ENCODE assay signal across 11 mouse cellular contexts in the genomic region with DNA sequence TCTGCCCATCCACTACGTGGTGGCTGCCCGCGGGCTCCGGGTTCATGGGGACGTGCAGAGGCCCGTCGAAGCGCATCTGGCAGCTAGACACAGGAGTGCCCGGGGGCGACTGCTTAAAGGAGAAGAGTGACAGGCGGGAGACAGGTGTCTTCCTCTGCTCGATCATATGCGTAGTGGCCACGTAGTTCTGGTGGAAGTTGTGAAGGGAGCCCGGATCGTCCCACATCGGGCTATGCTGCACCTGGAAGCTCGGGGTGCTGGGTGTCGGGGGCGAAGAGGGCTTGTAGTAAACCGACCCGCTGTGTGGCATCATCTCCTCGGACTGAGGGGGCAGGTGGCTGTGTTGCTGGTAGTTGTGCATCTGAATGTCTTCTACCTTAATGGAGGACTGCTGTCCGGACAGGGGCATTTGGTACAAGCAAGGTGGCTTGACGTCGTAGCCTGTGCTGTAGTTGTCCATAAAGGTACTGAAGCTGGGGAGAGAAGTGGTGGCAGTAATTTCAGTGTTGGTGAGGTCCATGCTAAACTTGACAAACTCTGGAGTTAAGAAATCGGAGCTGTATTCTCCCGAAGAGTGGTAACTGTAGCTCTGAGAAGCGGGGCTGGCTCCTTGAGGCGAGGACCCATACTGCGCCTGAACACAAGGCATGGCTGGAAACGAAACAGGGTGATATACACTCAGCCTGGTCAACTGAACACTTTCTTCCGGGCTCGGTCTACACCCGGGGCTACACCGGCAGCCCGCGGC. TPM values are rescaled to one million over a fixed set of nuclear protein-coding genes. Genes with fewer than 3 reads are reported as not detected.
DNase-seq lines count a peak whose midpoint lies in the region; ATAC-seq lines count a peak whose summit lies in the region.
"Had no signal": no experiment of that assay in that cellular context is flagged by ENCODE, and none has a peak within 500 bp of the region (broad histone marks: within the 10 kb centered on the region; RNA-seq: fewer than 3 reads in every experiment).

No protein-coding gene starts in this region.

- 7% methylated on average over 38 of the region's 38 CpGs for WGBS in heart, embryonic 12.5 days
- WGBS in forebrain, embryonic 16.5 days = 18% methylated on average over 38 of the region's 38 CpGs
- 2% methylated on average over 38 of the region's 38 CpGs for WGBS in midbrain, embryonic 10.5 days

- H3K4me1 ChIP-seq in heart, embryonic 12.5 days (replicated peaks) = peaks cover 18% of the 10 kb centered on the region
- peaks cover 35% of the 10 kb centered on the region for H3K4me1 ChIP-seq in forebrain, embryonic 16.5 days (replicated peaks; ENCODE audit: control insufficient read depth, insufficient read depth, low read length)
- H3K4me1 ChIP-seq in midbrain, embryonic 10.5 days = peaks cover 67% of the 10 kb centered on the region

- no peak overlapping the region for H3K27ac ChIP-seq in heart, embryonic 12.5 days (ENCODE audit: poor library complexity, severe bottlenecking)
- no peak overlapping the region for H3K27ac ChIP-seq in forebrain, embryonic 16.5 days (ENCODE audit: low read length)
- H3K27ac ChIP-seq in midbrain, embryonic 10.5 days (replicated peaks) = no peak overlapping the region

- peak overlapping the region; percentile 27 for H3K4me3 ChIP-seq in heart, embryonic 12.5 days
- H3K4me3 ChIP-seq in forebrain, embryonic 16.5 days (replicated peaks; ENCODE audit: low read length) = peak overlapping the region; percentile 28
- H3K4me3 ChIP-seq in midbrain, embryonic 10.5 days = peak overlapping the region; percentile 92

- peak overlapping the region; percentile 26 for H3K4me2 ChIP-seq in heart, embryonic 12.5 days
- H3K4me2 ChIP-seq in forebrain, embryonic 16.5 days (ENCODE audit: low read length) = peak overlapping the region; percentile 41

- H3K36me3 ChIP-seq in heart, embryonic 12.5 days = no peaks in the 10 kb centered on the region
- no peaks in the 10 kb centered on the region for H3K36me3 ChIP-seq in forebrain, embryonic 16.5 days (ENCODE audit: control insufficient read depth, insufficient read depth)
- H3K36me3 ChIP-seq in midbrain, embryonic 10.5 days = no peaks in the 10 kb centered on the region

- DNase-seq in heart, postnatal 4 days = no peak
- DNase-seq in ES-CJ7 (ENCODE audit: low read depth, low spot score) = peak; percentile 23
- peak; percentile 52 for DNase-seq in midbrain, embryonic 10.5 days (ENCODE audit: low spot score)
- DNase-seq in layer of hippocampus, adult 18-20 months (ENCODE audit: low spot score in 2 of 2) = no peak
- no peak for DNase-seq in left cerebral cortex, adult 18-20 months (ENCODE audit: low spot score in 2 of 2)
- DNase-seq: adrenal gland, postnatal 25 days; liver had no signal

- peaks cover 58% of the 10 kb centered on the region for H3K27me3 ChIP-seq in heart, embryonic 12.5 days (replicated peaks)
- peaks cover 45% of the 10 kb centered on the region for H3K27me3 ChIP-seq in forebrain, embryonic 16.5 days (replicated peaks; ENCODE audit: control insufficient read depth, insufficient read depth, low read length)
- peaks cover 89% of the 10 kb centered on the region for H3K27me3 ChIP-seq in midbrain, embryonic 10.5 days (ENCODE audit: low read depth, poor library complexity, severe bottlenecking)

- ATAC-seq in heart, embryonic 12.5 days (ENCODE audit: insufficient number of reproducible peaks, low FRiP score) = no peak
- ATAC-seq in forebrain, embryonic 16.5 days = no peak
- ATAC-seq in monocyte, adult 5-6 weeks (replicated peaks; ENCODE audit: insufficient number of reproducible peaks, low FRiP score, low TSS enrichment, poor library complexity, severe bottlenecking) = no peak

- peaks cover 9% of the 10 kb centered on the region; the same call in 1 of the 2 replicates for H3K9me3 ChIP-seq in heart, embryonic 12.5 days (replicated peaks)
- H3K9me3 ChIP-seq in forebrain, embryonic 16.5 days (ENCODE audit: control insufficient read depth, low read length) = no peaks in the 10 kb centered on the region
- H3K9me3 ChIP-seq in midbrain, embryonic 10.5 days (replicated peaks) = 0 out of 2 replicates have a peak, but pooled peaks cover 3% of the 10 kb centered on the region

- H3K9ac ChIP-seq in heart, embryonic 12.5 days = no peak overlapping the region
- H3K9ac ChIP-seq in forebrain, embryonic 16.5 days (replicated peaks; ENCODE audit: low read depth, low read length) = 0 out of 2 replicates have a peak overlapping the region, but pooled peaks have one; percentile 22

RNA-seq across cellular contexts. Expression of a gene that starts 11.8 kb away (rescaled TPM):
- polyA plus RNA-seq in heart, embryonic 12.5 days (2016; fragmentation: Nextera tagmentation; extraction: Ambion mirVana) = 3.5 and 3.8 TPM in 2 replicates
- total RNA-seq in heart, postnatal 4 days (2021) = 1 to 10 TPM; 1.9 TPM
- 25.9 and 28.5 TPM in 2 replicates for polyA plus RNA-seq in forebrain, embryonic 16.5 days (2015; fragmentation: Nextera tagmentation; extraction: Ambion mirVana)
- polyA plus RNA-seq in midbrain, embryonic 10.5 days (2016; fragmentation: Nextera tagmentation; extraction: Ambion mirVana) = 6.9 and 13.8 TPM in 2 replicates
- 10 to 100 TPM; 71.6 to 74.3 TPM for total RNA-seq in layer of hippocampus, adult 18-20 months (2021)
- 28.6 to 50.3 TPM (median 33.9 TPM) in 3 replicates for total RNA-seq in monocyte, adult 5-6 weeks (2017)
- 10 to 100 TPM; 38.4 to 71.5 TPM for total RNA-seq in left cerebral cortex, adult 18-20 months (2021)
- total RNA-seq: neutrophil, adult 5-6 weeks had no signal

Comparison
In these comparisons a context has a peak if more than half of its experiments do, and no peak if none do; other contexts are left out.
1. H3K4me3 ChIP-seq: peak in every context shown above with its lines; median percentile 92 in midbrain, embryonic 10.5 days; 28 in forebrain, embryonic 16.5 days; 27 in heart, embryonic 12.5 days.
2. DNase-seq: peak in ES-CJ7 (single experiment) and midbrain, embryonic 10.5 days (single experiment); none in heart, postnatal 4 days (single experiment), layer of hippocampus, adult 18-20 months (0 of 2) and left cerebral cortex, adult 18-20 months (0 of 2).
3. RNA of a gene that starts 11.8 kb away (total RNA-seq): 71.6 to 74.3 TPM in layer of hippocampus, adult 18-20 months, 38.4 to 71.5 TPM in left cerebral cortex, adult 18-20 months and 28.6 to 50.3 TPM in monocyte, adult 5-6 weeks; 1.9 TPM in heart, postnatal 4 days; every median in the first group is over 10 times any median in the second.